Mouse (Mus musculus) liver (tissue): ENCODE results near the gene Mtmr14.

Experiments
- DNase-seq: peaks from one replicate; pipeline ENCODE4 v3.0.0-alpha.2; 2020; ENCODE audit warnings: mixed read lengths

Gene Mtmr14

DNA sequence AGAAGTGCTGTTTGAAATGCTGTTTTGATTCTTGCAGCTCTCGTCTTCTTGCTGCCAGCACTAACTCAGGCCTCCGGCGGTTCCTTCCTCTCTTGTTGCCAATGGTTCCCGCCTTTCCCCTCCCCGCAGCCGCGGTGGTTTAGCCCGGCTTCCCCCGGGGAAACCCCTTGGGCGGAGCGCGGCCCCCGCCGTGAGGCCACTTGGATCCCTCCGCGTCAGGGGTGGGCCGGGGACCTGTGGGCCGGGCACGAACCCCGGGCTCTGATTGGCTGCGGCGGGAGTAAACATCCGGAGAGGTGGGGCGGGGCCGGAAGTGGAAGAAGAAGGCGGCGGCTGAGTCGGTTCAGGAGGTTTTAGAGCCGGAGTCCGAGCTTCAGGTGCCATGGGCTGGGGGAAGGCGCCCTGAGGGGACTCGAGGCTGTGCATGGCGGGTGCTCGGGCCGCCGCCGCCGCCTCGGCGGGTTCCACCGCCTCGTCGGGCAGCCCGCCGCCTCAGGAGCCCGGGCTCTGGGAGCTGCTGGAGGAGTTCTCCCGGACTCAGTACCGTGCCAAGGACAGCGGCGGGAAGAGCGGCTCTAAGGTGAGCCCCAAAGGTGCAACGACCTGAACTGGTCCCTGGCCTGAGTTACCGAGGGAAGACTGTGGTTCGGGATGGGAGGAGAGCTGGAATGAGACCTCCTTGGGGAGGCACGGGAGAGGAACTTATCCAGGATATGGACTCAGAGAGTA is at the start of gene Mtmr14:
Mtmr14 (plus strand) TSS at position 302 of the 729 bp plus-strand sequence.
- peak; percentile 99 for DNase-seq

DNA sequence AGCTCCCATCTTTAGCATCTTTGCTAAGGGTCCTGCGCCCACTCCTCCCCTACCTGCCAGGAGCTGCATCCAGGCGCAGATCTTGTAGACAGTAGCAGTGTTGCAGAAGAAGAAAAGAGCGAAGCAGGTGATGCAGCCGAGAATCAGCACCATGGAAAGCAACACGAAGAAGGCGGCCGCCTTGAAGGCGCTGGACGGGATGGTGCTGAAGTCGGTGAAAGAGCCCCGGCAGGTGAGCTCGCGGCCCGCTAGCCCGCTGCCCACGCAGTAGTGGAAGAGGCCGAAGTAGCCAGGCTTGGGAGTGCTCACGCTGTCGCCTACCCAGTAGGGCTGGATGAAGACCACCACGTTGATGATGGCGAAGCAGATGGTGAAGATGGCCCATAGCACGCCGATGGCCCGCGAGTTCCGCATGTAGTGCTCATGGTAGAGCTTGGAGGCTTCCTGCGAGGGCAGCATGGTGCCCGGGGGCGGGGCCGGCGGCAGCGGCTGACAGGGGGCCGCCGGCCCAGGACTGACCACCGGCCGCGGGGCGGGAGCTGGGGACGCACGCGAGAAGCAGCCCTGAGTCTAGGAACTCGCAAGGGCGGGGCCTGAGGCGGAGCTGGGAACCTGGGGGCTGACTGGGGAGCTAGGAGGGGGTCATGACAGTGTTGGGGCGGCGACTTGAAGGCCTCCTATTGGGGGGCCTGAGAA is 43.7 kb upstream of the Mtmr14 start:
- DNase-seq: no peak

DNA sequence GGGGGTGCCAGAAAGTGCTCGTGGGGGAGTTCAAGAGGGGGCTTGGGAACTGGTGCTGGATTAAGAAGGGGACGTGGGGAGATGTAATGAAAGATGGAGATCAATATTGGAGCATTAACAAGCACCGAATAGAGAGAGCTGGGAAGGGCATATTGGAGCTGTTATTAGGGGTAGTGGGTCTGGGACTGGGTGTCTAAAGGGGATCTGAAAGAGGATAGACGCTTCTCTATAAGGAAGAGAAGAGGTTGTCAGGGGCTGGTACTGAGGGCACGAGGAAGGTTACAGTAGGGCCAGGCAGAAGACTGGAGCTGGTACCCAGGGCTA is 43.2 kb upstream of the Mtmr14 start:
- no peak for DNase-seq

DNA sequence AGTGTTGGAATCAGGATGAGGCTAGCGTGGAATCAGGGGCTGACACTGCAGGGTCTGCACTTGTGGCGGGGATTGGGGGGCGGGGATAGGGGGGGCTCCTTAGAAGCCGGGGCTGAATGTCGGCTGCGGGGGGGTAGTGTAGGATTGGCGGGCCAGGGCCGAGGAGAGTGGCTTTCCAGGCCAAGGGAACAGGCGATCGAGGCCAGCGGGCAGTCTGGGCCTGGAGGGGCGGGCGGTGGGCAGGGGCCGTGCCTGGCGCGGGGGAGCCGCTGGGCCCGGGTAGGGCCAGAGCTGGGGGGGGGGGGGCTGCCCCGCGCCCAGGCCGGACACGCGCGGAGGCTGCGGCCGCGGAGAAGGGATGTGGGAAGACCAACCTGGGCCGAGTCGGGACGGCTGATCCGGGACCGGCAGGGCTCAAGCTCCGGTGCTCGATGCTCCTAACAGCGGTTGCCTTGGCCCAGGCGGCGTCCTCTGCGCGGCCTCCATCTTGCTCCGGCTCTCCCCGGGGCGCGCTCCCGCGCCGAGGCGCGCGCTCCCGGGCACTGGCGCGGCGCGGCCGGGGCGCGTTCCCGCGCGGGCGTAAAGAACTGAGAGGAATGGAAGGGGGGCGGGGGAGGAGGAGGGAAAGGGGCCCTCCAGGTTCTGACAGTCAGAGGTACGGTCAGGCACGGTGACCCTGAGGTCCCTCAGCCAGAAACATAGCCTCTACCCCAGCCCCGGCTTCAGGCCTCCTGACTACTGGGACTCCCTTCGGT is 42.6 kb upstream of the Mtmr14 start, which contains the start of gene Lhfpl4:
Lhfpl4 (minus strand) TSS at position 544 of the 755 bp plus-strand sequence.
- DNase-seq: no peak

DNA sequence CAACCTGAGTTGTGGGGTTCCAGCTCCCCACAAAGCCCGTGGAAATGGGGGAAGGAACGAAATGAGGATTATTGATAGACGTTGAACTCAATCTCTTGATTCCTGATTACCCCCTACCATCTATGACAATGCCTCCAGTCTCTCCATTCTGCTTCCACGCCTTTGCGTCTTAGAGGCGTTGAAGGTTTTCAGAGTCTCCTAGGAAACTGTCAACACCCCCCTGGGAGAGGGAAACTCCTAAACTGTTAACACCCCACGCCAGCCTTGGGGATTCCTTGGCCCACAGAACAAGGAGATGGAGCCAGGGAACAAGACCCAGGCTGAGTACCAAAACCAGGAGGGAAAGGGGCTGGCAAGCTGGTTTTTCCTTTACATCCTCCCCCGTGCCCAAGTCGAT is 42.0 kb upstream of the Mtmr14 start:
- DNase-seq: no peak

DNA sequence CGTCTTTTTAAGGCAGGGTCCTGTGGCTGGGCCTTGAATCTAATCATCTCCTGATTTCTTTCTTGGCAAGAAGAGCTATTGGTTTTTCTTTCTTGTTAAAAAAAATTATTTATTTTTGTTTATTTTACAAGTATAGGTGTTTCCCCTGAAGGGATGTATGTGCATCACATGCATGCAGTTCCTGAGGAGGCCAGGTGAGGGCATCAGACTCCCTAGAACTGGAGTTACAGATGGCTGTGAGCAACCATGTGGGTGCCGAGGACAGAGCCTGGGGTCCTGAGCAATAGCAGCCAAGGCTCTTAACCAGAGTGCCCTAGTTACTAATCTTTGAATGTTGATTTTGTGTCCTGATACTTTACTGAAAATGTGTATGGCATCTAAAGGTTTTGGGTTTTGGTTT is 21.4 kb upstream of the Mtmr14 start:
- DNase-seq: no peak

DNA sequence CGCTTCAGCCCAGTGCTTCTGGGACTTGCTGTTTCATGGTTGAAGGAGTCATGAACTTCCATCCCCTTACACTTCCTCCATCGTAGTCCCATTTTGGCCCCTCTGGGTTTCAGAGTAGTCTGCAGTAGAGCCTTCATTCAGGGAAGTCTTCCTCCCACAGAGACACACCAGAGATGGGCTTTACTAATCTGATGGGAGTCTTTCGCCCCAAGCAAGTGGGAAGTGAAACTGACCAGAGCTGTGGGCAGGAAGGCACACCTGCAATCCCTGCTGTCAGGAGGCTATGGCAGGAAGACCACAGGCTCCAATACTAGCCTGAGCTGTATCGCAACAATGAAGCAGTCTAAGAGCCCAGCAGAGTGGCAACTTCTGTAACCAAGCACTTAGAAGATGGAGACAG is 11.8 kb upstream of the Mtmr14 start:
- DNase-seq: no peak

DNA sequence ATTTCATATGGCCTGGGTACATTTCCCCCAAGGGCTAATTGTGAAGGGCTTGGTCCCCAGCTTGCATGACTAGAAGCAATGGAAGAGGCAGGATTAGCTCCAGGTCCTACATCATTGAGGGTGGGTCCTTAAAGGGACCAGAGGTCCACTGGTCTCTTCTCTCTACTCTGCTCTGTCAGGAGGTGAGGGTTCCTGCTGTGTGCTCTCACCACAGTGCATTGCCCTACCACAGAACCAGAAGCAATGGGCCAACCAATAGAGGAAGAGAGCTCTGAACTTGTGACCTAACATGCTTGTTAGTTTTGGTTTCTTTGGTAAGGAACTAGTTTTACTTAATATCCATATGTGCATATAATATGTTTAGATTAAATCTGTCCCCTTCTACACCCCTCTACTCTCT is 10.9 kb upstream of the Mtmr14 start:
- no peak for DNase-seq

DNA sequence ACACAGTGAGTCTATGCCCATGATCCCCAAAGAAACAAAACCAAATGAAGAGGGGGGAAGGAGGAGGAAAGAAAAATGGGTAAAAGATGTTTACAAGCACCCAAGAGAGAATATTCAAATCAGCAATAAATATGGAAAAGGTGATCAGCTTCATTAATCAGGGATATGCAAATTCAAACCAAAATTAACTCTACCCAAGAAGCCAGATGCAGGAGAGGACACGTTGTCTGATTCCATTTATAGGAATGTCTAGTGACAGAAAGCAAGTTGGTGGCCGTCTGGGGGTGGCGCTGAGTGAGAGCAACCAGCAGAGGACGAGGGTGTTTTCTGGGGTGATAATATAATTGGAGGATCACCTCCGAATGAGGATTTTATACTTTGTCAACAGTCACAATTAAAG is 2.5 kb upstream of the Mtmr14 start:
- no peak for DNase-seq

DNA sequence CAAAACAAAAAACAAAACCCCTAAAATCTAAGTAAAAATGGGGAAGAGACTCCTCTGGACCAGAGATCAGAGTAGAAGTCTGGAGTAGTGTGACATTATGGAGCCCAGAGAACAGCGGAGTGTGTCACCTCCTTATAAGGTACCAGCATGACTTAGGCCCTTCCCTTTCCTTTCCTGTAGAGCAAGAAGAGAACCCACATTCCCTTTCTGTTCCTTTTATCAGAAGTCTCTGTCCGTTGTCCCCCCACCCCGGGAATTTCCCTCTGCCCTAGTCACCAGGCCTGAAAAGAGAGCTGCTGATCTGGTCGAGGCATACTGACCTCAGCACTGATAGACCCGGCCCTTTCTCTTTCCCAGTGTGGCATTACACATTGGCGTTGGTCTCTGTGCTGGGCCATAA is 799 bp downstream of the Mtmr14 start:
- DNase-seq: no peak

DNA sequence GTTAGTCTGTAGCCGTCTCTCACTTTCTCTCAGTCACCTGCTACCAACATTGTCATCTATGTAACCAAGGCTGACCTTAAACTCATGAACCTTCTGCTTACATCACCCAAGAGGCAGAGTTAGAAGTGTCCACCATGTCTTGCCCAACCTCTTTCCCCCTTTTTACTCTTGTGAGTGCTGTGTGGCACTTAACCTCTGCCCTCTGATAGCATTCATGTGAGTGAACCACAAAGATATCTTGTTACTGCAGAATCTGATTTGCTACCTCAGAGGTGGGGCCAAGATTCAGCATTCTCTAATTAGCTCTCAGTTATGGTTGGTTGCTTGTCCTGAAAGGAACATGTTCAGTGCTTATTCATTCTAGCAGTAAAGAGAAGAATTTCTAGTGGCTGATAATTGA is 5.1 kb downstream of the Mtmr14 start:
- DNase-seq: no peak

DNA sequence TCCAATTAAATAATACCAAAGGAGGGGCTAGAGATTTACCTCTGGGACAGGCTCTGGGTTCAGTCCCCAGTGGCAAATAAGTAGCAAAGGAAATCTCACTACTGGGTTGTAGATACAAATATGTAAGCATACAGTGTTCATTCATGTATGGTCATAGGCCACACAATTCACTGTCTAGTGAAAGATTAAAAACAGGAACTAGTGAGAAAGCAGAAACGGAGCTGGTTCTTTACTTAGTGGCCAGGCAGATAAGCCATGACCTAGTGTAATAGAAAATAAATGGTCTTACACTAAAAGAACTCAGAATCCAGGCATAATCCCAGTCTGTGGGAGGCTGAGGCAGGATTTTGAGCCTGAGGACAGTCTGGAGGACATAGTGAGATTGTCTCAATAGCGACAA is 7.9 kb downstream of the Mtmr14 start:
- no peak for DNase-seq

DNA sequence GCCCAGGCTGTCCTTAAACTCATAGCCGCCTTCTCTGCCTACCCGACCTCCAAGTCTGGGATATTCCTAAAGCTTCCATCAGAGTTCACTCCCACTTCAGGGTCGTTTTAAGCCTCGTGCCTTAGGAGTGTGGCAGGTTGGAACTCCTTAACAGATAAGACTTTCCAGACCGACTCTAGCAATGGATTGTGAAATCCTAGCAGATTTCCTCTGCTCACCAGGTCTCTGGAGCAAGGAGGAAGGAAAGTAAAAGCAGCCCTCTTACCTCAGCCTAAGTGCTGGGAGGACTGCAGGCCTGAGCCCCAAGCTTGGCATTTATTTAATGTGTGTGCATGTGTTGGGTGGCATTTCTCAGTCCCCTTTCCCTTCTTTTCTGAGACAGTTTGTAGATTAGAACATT is 13.1 kb downstream of the Mtmr14 start:
- DNase-seq: no peak

DNA sequence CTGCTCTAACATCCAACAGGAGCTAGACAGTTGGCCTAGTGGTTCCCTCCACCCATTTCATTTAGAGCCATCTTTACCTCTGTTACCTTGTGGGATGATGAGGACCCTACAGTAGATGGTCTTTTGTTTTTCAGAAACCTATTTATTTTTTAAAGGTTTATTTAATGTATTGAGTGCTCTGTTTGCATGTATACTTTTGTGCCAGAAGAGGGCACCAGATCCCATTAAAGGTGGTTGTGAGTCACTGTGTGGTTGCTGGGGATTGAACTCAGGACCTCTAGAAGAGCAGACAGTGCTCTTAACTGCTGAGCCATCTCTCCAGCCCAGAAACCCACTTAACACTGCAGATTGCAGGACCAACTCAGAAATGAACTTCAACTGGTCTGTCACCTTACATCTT is 14.3 kb downstream of the Mtmr14 start:
- DNase-seq: no peak

DNA sequence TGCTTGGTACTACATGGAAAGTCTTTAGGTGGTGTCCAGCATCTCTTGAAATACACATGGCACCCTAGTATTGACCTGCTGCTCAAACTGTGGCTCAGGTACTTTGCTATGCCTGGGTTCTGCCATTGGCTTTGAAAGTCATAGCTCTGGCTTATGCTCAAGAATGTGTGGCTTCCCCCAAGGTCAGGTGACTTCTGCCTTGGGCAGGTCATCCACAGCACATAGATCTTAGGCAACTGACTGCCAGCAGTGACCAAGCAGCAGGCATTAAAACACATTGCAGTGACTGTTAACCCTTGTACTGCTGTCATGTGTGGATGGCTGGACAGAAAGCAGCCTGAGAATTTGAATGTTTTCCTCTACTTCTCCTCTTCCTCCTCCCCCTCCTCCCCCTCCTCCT is 17.3 kb downstream of the Mtmr14 start:
- DNase-seq: no peak

DNA sequence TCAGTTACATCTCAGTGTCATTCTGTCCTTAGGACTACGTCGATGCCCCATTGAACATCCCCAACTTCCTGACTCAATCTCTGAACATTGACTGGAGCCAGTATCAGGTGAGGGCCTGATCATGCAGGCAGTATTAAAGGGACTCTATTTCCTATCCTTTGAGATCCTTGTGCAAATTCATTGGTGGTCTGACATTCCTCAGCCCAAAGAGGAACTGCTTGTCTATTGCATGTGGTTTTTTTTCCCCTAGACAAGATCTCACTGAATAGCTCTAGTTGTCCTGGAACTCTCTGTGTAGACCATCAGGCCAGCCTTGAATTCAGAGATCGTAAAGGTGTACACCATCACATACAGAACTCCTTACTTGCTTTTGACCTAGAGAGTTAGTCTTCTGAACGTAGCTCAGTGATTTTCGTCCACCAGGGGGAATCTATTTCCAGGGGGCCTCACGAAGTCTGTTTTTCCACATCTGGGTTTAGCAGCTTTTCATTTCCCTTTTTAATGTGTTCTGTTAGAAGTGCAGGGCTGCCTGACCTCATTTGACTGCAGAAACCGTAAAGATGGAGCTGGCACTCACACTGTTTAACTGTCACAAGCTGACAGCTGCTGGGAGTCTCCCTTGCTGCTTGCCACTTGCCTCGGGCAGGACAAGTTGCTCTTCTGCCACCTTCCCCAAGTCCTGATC is 23.7 kb downstream of the Mtmr14 start:
- DNase-seq: no peak

DNA sequence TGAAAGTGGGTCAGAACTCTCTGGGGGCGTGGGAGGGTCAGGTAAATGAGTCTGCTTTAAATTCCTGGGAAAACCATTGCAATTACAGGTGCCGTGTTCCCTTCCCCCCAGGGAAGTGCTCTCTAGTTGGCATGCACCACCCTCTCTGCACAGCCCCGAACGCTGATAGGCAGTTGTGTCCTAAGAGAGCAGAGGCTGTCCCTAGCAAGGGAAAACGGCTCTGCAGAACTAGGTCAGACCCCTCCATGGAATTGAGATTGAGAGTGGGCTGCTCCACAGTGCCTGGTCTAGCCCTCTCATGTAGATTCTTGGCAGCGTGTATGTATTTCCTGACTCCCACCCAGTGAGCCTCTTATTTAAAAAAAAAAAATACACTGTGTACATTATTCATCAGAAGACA is 25.9 kb downstream of the Mtmr14 start:
- DNase-seq: no peak

DNA sequence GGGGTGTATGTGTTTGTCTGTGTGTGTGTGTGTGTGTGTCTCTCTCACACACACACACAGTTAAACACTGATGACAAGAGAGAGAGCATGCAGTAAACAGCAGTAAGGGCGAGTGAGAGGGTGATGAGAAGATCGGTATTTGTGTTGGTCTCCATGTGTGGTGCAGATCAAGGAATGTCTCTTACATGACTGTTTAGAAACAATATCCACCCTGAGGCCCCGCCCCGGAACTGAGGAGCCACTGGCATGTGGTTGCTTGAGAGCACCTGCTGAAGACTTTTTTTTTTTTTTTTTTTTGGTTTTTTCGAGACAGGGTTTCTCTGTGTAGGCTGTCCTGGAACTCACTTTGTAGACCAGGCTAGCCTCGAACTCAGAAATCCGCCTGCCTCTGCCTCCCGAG is 26.8 kb downstream of the Mtmr14 start:
- no peak for DNase-seq

DNA sequence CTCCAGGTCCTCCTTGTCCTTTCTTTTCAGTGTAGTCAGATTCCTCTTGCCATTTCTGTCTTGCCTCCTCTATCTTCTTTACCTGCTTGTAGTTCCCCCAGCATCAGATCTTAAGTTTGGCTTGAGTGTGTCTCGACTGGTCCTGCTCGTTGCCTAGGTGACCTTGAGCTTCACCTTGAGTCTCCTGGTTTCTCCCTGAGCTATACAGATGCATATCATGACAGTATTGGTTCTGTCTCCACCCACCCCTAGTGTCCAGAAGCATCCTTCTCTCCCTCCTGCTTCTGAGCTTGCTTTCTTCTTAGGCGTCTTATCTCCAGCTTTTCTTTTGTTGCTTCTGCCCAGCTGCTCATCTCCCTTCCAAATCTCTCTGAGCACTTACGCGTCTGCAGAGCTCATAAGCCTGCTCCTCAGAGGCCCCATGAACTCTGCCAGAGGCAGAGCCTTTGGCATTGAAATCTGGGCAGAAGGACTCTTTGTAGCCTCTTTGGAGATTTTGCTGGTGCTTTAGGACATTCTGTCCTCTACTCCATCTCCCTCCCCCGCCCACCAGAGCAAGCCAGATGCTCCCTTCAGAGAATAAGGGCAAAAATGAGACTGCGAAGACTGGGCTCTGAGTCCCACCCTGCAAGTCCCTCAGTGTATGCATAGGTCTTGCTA is 29.5 kb downstream of the Mtmr14 start:
- DNase-seq: no peak

DNA sequence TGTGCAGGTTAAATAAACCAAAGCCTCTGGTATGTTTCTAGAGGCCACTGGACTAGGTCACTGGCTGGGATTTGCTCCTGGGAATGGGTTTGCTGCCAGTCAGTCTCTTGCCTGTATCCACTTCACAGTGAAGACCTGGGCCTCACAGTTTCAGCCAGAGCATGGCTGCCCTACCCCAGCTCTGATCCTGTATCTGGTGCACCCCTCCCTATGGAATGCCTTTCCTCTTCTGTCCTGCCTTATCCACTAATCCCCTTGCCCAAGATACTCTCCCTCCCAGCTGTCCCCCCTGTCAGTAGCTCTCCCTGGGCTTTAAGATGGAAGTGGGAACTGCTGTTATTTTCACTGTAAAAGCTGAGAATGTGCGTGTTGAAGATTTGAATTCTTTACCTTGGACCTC is 30.3 kb downstream of the Mtmr14 start:
- DNase-seq: no peak

DNA sequence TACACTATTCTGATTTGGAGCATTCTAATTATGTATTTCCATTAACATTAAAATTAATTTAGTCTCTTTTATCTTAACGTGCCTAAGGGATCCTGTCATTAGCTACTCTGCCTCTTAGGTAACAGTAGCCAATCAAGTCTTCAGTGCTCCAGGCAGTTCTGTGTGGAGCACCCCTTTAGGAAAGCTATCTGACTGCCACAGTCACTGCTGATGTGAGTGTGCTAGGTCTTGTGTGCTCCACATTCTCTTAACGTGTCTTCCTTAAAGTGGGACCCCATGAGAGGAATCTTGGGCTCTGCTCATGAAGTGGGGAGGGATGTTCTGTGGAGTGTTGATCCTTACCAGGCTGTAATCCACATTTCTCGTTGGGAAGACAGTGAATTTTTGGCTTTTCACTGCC is 34.7 kb downstream of the Mtmr14 start:
- no peak for DNase-seq

DNA sequence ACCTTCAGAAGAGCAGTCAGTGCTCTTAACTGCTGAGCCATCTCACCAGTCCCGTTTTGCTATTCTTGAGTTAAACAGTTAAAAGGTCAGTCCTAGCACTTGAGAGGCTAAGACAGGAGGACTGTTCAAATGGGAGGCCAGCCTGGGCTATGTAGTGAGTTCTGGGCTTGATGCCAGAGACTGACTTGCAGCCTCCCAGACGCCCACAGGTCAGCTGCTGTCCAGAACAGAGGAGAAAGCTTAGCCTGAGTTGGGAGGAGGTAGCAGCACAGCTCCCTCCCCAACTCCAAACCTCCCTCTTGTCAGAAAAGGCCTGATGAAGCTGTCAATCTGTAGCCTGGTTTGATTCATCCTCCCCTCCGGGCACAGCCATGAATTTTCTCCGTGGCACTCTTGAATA is 39.2 kb downstream of the Mtmr14 start:
- DNase-seq: no peak

DNA sequence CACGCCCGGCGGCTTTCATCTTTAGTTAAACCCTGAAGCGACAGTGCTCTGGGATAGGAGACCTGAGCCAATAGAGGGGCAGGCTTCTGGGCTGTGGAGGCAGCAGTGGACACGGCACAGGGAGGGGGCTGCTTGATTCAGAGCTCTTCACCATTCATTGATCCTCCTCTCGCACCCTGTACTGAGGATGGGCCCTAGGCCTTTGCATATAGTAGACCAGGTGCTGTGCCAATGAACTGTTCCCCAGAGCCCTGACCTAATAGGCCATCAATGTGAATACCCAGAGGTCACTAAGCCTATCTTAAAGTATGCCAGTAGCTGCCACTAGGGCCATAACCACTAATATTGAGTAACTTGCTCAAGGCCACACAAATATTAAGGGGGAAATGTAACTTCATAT is 44.0 kb downstream of the Mtmr14 start:
- DNase-seq: no peak
